Mouse (Mus musculus): ENCODE data around the gene Ace2. TPM values are rescaled to one million over a fixed set of nuclear protein-coding genes. Genes with fewer than 3 reads are reported as not detected.

The Ace2 gene
- total RNA-seq (2012; rRNA removed) (not detected in 2 replicates), polyA plus RNA-seq (2012; ENCODE audit: insufficient read depth in 1 of 2, insufficient read length in 2 of 2, low read depth in 1 of 2, low replicate concordance in 2 of 2, missing spikeins in 1 of 2) (not detected)

DNA sequence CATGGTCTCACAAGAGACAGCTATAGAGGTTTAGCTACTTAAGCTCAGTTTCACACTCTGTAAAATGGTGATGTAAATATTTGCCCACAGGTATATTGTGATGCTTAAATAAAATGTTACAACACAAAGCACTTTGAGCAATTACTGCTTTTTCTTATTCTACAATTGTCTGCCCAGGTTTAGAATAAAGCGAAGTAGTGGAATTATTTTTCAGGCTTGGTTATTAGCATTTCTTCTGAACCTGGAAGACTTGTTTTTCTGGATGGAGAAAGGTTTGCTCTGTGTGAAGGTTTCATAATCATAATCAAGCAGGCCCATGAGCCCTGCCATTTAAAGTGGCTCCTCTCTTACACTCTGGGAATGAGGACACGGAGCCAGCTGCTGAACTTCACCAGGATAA, at the start of gene Ace2:
TSS of gene Ace2 (plus strand) at position 301 of the 400 bp plus-strand sequence.
- Histone ChIP-seq H3K9me3 (replicated peaks; ENCODE audit: insufficient read depth, low read length) (no peaks in the 10 kb centered on the region), H3K79me2 (ENCODE audit: control insufficient read depth, insufficient read depth, low read length, poor library complexity) (no peaks in the 10 kb centered on the region)
- DNase-seq (ENCODE audit: low read depth, low spot score): no peak

DNA sequence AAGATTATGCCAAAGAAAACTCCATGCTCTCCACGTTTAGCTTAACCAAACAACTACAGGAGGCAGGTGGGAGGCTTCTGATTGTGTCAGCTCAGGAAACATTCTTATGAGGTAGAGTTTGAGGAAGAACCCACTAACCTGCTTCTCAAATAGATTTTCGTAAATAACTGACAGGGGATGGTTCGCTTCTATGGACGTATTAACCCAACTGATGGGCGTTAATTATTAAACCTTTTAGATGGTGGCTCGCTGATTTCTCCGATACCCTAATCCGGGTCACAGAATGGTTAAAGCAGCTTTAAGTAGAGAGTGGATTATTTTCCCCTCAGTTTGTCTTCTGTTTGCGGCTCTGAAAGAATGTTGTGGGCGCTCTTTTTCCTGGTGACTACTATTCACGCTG, 49.2 kb upstream of the Ace2 start:
- TF ChIP-seq CHD2 (IDR thresholded peaks at IDR 0.05; ENCODE audit: low read length) (no peak), MYC (IDR thresholded peaks at IDR 0.05; ENCODE audit: low read depth, low read length) (no peak), CHD1 (IDR thresholded peaks at IDR 0.05; ENCODE audit: low read depth, low read length) (no peak), RAD21 (IDR thresholded peaks at IDR 0.05; ENCODE audit: low read depth, low read length) (no peak), RCOR1 (IDR thresholded peaks at IDR 0.05; ENCODE audit: low read depth, low read length) (no peak), GATA1 (IDR thresholded peaks at IDR 0.05; ENCODE audit: low read depth, low read length) (no peak), GABPA (IDR thresholded peaks at IDR 0.05; ENCODE audit: low read depth, low read length) (no peak), TCF12 (IDR thresholded peaks at IDR 0.05; ENCODE audit: low read depth, low read length) (no peak), E2F4 (IDR thresholded peaks at IDR 0.05; ENCODE audit: borderline replicate concordance, low read depth, low read length) (no peak), JUND (IDR thresholded peaks at IDR 0.05; ENCODE audit: low read depth, low read length) (no peak), SMC3 (IDR thresholded peaks at IDR 0.05; ENCODE audit: low read depth, low read length) (no peak), POLR2A (IDR thresholded peaks at IDR 0.05; ENCODE audit: control insufficient read depth in 1 of 2, insufficient read depth in 1 of 2, low read depth in 1 of 2, low read length in 2 of 2, poor library complexity in 1 of 2) (no peak), USF1 (IDR thresholded peaks at IDR 0.05; ENCODE audit: low read depth, low read length) (no peak), ZKSCAN1 (IDR thresholded peaks at IDR 0.05; ENCODE audit: low read depth, low read length) (no peak), MXI1 (IDR thresholded peaks at IDR 0.05; ENCODE audit: low read depth, low read length) (no peak), UBTF (IDR thresholded peaks at IDR 0.05; ENCODE audit: borderline replicate concordance, insufficient read depth, low read depth, low read length) (no peak), MYB (IDR thresholded peaks at IDR 0.05; ENCODE audit: low read depth, low read length) (no peak), MAFK (IDR thresholded peaks at IDR 0.05; ENCODE audit: borderline replicate concordance, low read depth, low read length) (no peak)
- Histone ChIP-seq H3K9me3 (replicated peaks; ENCODE audit: insufficient read depth, low read length) (no peaks in the 10 kb centered on the region), H3K4me3 (ENCODE audit: control insufficient read depth in 1 of 2, insufficient read depth in 1 of 2, low read depth in 2 of 2, low read length in 2 of 2) (no peak overlapping the region), H3K27me3 (ENCODE audit: control insufficient read depth in 1 of 2, insufficient read depth in 2 of 2, low read length in 2 of 2) (no peaks in the 10 kb centered on the region), H3K36me3 (ENCODE audit: control insufficient read depth in 1 of 2, insufficient read depth in 2 of 2, low read length in 2 of 2) (peaks cover 0 to 20% of the 10 kb centered on the region in 2 experiments; a peak in 2 of 4 replicates), H3K9ac (ENCODE audit: control insufficient read depth, low read depth, low read length, poor library complexity, severe bottlenecking) (no peak overlapping the region), H3K27ac (ENCODE audit: control insufficient read depth, low read depth, low read length) (no peak overlapping the region), H3K79me2 (ENCODE audit: control insufficient read depth, insufficient read depth, low read length, poor library complexity) (no peaks in the 10 kb centered on the region), H3K4me1 (ENCODE audit: control insufficient read depth in 1 of 2, insufficient read depth in 2 of 2, low read length in 2 of 2) (peaks cover 6 to 38% of the 10 kb centered on the region in 2 experiments; a peak in 3 of 4 replicates)
- no peak for DNase-seq (ENCODE audit: low read depth, low spot score)

More for the DNA sequence above, at the start of gene Ace2:
- Histone ChIP-seq H3K36me3 (ENCODE audit: control insufficient read depth in 1 of 2, insufficient read depth in 2 of 2, low read length in 2 of 2) (no peaks in the 10 kb centered on the region), H3K27ac (ENCODE audit: control insufficient read depth, low read depth, low read length) (no peak within 1 kb of the TSS), H3K9ac (ENCODE audit: control insufficient read depth, low read depth, low read length, poor library complexity, severe bottlenecking) (no peak within 1 kb of the TSS), H3K4me1 (ENCODE audit: control insufficient read depth in 1 of 2, insufficient read depth in 2 of 2, low read length in 2 of 2) (no peaks in the 10 kb centered on the region), H3K27me3 (ENCODE audit: control insufficient read depth in 1 of 2, insufficient read depth in 2 of 2, low read length in 2 of 2) (peaks cover 0 to 1% of the 10 kb centered on the region in 2 experiments; a peak in 2 of 4 replicates), H3K4me3 (ENCODE audit: control insufficient read depth in 1 of 2, insufficient read depth in 1 of 2, low read depth in 2 of 2, low read length in 2 of 2) (no peak within 1 kb of the TSS)
- TF ChIP-seq RAD21 (IDR thresholded peaks at IDR 0.05; ENCODE audit: low read depth, low read length) (no peak), MAFK (IDR thresholded peaks at IDR 0.05; ENCODE audit: borderline replicate concordance, low read depth, low read length) (no peak), GATA1 (IDR thresholded peaks at IDR 0.05; ENCODE audit: low read depth, low read length) (no peak), RCOR1 (IDR thresholded peaks at IDR 0.05; ENCODE audit: low read depth, low read length) (no peak), CHD2 (IDR thresholded peaks at IDR 0.05; ENCODE audit: low read length) (no peak), JUND (IDR thresholded peaks at IDR 0.05; ENCODE audit: low read depth, low read length) (no peak), MAX (IDR thresholded peaks at IDR 0.05; ENCODE audit: low read length) (no peak), TBP (IDR thresholded peaks at IDR 0.05; ENCODE audit: low read depth, low read length) (no peak), MYB (IDR thresholded peaks at IDR 0.05; ENCODE audit: low read depth, low read length) (no peak), CTCF (IDR thresholded peaks at IDR 0.05 in 2 of 3, conservative IDR thresholded peaks at IDR 0.05 in 1 of 3; ENCODE audit: control insufficient read depth in 1 of 3, insufficient read depth in 1 of 3, low read depth in 2 of 3, low read length in 3 of 3, poor library complexity in 1 of 3, severe bottlenecking in 1 of 3) (no peak), MEF2A (IDR thresholded peaks at IDR 0.05; ENCODE audit: extremely low read depth, insufficient replicate concordance, low read depth, low read length, poor library complexity, severe bottlenecking) (no peak), MAZ (IDR thresholded peaks at IDR 0.05; ENCODE audit: low read depth, low read length) (no peak), ELF1 (IDR thresholded peaks at IDR 0.05; ENCODE audit: low read depth, low read length) (no peak), POLR2A (IDR thresholded peaks at IDR 0.05; ENCODE audit: control insufficient read depth in 1 of 2, insufficient read depth in 1 of 2, low read depth in 1 of 2, low read length in 2 of 2, poor library complexity in 1 of 2) (no peak)

Measured in MEL (cell line).